Comparison of ENCODE assay signal across 9 mouse cellular contexts in genomic region chr19:18185211-18185610, GRCm38 (mm10).
"Had no signal": no experiment of that assay in that cellular context is flagged by ENCODE, and none has a peak within 500 bp of the region (broad histone marks: within the 10 kb centered on the region; RNA-seq: fewer than 3 reads in every experiment).

No protein-coding gene starts in this region.

- DNase-seq: liver, embryonic 13.5 days; liver, postnatal 0 days; lung, adult 2 months; lung, postnatal 14 days; lung, postnatal 36 days; right cerebral cortex, postnatal 14 days; thymus, adult 2 months; thymus, postnatal 25 days; thymus, postnatal 4 days had no signal
